Mouse (Mus musculus) stomach, postnatal 0 days (tissue): ENCODE data around the gene Tyro3.

Experiments used
- CTCF ChIP-seq: IDR thresholded peaks from 2 replicates; pipeline ENCODE4 v1.5.1; 2016; ENCODE audit warnings: antibody characterized with exemption, low read depth, mild to moderate bottlenecking, moderate library complexity
- EP300 ChIP-seq: optimal IDR thresholded peaks from 2 replicates; pipeline ENCODE3; 2016; ENCODE audit warnings: antibody characterized with exemption

DNA sequence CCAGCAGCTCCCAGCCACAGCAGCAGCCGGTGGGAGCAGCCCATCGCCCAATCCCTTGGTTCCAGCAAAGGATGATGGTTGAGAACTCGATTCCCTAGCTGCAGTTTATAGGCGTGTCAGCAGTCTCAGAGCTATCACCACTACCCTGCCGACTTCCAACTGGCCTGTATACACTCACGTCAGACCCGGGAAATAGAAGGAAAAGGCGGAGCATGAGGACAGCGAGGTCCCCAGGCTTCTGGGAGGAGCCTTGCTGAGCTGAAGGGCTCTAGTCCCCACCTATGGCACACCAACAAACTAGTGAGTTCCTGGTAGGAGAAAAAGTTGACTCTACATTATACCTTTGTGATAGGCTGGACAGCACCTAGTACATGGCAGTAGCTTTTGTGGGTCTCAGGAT is 37.3 kb upstream of the Tyro3 start, which contains the start of gene Ltk:
- TF ChIP-seq CTCF (no peak), EP300 (no peak)
